Mouse (Mus musculus) spleen, adult 2 months (tissue): ENCODE results near the gene Mpp5.

Source experiments
- CTCF ChIP-seq: fragments of 200-500 bp; IDR thresholded peaks from 2 replicates; pipeline ENCODE4 v1.5.1; 2011; ENCODE audit warnings: mild to moderate bottlenecking, inconsistent platforms; ENCODE audit not compliant: insufficient read depth, insufficient read length, insufficient replicate concordance; ENCODE audit errors: extremely low read depth
- POLR2A ChIP-seq: fragments of 200-500 bp; IDR thresholded peaks from 2 replicates; pipeline ENCODE4 v1.6.1; 2011; ENCODE audit warnings: low read depth, low read length, inconsistent platforms

DNA sequence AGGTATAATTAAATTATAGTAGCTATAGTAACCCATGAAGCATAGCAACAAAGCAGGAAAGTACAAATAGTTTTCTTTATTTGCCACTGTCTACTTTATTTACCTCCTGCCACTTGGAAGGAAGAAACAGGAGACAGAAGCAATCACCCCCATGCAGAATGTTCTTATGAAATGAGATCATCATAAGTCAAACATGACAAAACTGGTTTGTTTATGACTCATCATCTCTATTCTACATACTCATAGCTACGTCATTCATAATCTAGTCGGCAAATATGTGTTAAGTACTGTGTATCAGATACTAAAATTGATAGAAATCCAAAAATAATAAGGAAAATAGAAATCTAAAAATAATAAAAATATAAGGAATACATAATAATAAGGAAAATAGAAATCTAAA, 8.4 kb upstream of the Mpp5 start:
- no peak for TF ChIP-seq CTCF
- TF ChIP-seq POLR2A: no peak
